Mouse (Mus musculus): ENCODE results near the gene Ddx20. TPM values are rescaled to one million over a fixed set of nuclear protein-coding genes. Genes with fewer than 3 reads are reported as not detected.

Ddx20 gene
- polyA plus RNA-seq, 1 experiment from 2014 or later, result 40.7 TPM

DNA sequence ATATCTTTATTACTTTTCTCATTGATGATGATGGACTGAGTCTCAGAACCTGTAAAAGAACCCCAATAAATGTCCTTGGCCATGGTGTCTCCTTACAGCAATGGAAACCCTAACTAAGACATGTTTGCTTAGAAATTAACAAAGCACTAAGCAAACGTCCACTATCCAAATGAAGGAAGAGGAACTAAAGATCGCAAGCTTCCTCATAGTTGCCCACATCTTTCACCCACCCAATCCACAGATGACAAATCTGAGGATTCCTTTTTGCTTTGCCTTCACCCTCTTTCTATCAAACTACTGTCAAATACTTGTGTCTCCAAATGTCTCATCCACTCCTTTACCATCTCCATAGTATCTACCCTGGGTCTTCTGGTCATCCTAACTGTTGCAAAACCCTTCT, 1.2 kb upstream of the Ddx20 start:
- WGBS, result 90% methylated on average over 2 of the region's 2 CpGs
- Histone ChIP-seq H3K27me3 (ENCODE audit: control insufficient read depth, insufficient read depth, low read length) (no peaks in the 10 kb centered on the region), H3K9ac (ENCODE audit: low read depth, low read length) (no peak overlapping the region), H3K4me1 (replicated peaks; ENCODE audit: control insufficient read depth, insufficient read depth, low read length) (no peaks in the 10 kb centered on the region), H3K36me3 (ENCODE audit: control insufficient read depth, insufficient read depth, low read length) (no peaks in the 10 kb centered on the region), H3K9me3 (ENCODE audit: control insufficient read depth, low read length) (no peaks in the 10 kb centered on the region), H3K27ac (ENCODE audit: low read depth, low read length) (no peak overlapping the region), H3K4me3 (ENCODE audit: low read depth, low read length) (no peak overlapping the region), H3K4me2 (replicated peaks; ENCODE audit: low read depth, low read length) (no peak overlapping the region)
- ATAC-seq (ENCODE audit: low FRiP score), result no peak
- DNase-seq (ENCODE audit: low spot score), result no peak

DNA sequence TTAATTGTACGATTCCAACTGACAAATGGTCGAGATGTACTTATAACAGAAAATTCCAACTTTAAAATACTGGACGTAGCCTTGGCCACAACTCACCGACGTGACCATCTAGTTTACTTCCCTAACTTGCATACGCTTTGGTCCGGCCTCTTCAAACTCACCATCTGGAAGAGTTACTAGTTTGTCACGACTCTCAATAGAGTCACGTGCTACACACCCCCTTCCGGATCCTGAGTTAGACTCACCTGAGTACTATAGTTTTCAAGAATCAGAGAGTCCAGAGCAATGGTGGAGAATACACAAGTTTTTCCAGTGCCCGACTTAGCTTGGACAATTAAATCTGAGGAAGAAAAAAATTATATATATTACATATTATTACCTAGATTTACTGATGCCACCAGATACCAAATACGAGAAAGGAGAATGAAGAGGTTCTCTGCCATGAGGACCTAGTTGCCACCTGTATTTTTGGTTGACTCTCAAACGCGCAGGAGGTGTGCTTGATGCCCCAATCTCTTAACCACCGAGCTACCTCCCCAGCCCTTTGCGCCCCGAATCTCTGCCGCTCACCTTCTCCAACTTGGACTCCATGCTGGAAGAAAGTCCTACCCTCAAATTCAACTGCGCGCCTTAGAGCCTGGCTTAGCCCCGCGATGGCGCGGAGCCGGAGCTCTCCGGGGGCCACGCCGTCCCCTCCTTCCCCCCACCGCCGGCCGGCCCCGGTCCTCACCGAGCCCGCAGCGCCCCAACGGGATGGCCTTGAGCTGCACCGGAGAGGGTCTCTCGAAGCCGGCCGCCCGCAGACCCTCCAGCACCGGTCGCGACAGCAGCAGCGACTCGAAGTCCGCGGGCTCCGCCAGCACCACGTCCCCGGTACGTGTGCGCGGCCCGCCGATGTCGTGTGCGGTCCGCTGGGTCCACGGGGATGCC, 715 bp downstream of the Ddx20 start:
- Histone ChIP-seq H3K9me3 (ENCODE audit: control insufficient read depth, low read length) (no peaks in the 10 kb centered on the region), H3K9ac (ENCODE audit: low read depth, low read length) (peak overlapping the region; percentile 95), H3K27ac (ENCODE audit: low read depth, low read length) (peak overlapping the region; percentile 65), H3K27me3 (ENCODE audit: control insufficient read depth, insufficient read depth, low read length) (no peaks in the 10 kb centered on the region), H3K4me1 (replicated peaks; ENCODE audit: control insufficient read depth, insufficient read depth, low read length) (no peaks in the 10 kb centered on the region), H3K4me3 (ENCODE audit: low read depth, low read length) (peak overlapping the region; percentile 92), H3K36me3 (ENCODE audit: control insufficient read depth, insufficient read depth, low read length) (no peaks in the 10 kb centered on the region), H3K4me2 (replicated peaks; ENCODE audit: low read depth, low read length) (peak overlapping the region; percentile 49)
- 8% methylated on average over 60 of the region's 60 CpGs for WGBS
- ATAC-seq (ENCODE audit: low FRiP score) (peak; percentile 4; the same call in 1 of the 2 replicates), DNase-seq (ENCODE audit: low spot score) (no peak)

DNA sequence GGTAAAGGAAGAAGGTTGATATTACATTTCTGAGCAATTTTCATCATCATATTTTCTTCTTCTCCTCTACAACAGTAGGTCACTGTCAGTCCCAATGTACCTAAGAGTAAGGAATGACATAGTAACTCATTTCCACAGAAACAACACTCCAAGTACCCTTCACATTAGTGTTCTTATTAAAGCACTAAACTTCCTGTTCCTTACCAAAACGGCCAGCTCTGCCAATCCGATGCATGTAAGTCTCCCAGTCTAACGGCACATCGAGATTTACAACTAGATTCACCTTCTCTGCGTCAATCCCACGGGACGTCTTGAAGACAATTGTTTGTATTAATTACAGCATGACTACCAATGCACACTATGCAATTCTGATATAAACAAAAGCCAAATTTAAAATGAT, 7.0 kb downstream of the Ddx20 start:
- Histone ChIP-seq H3K27ac (ENCODE audit: low read depth, low read length) (no peak overlapping the region), H3K4me2 (replicated peaks; ENCODE audit: low read depth, low read length) (no peak overlapping the region), H3K4me1 (replicated peaks; ENCODE audit: control insufficient read depth, insufficient read depth, low read length) (no peaks in the 10 kb centered on the region), H3K4me3 (ENCODE audit: low read depth, low read length) (no peak overlapping the region), H3K36me3 (ENCODE audit: control insufficient read depth, insufficient read depth, low read length) (peaks cover 10% of the 10 kb centered on the region), H3K9me3 (ENCODE audit: control insufficient read depth, low read length) (no peaks in the 10 kb centered on the region), H3K9ac (ENCODE audit: low read depth, low read length) (no peak overlapping the region), H3K27me3 (ENCODE audit: control insufficient read depth, insufficient read depth, low read length) (no peaks in the 10 kb centered on the region)
- DNase-seq (ENCODE audit: low spot score) (no peak), ATAC-seq (ENCODE audit: low FRiP score) (no peak)
- 92% methylated on average over 7 of the region's 7 CpGs for WGBS

DNA sequence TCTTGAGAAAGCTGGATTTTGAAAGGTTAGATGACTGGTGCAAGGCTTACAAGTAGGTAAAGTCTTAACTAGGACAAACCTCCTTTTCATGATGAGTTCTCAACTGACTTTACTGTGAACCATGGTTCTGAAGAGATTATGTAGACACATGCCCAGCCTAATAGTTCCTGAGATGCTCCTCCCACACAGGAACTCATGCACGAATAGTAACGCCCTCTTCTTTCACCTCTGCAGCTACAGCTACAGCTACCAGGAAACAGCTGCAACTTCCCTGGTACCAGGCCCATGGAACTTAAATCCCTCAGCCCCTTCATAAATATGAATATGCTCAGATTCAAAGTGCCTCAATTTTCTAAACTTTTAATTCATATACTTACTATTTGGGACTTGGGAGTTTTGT, 11.4 kb downstream of the Ddx20 start:
- Histone ChIP-seq H3K27ac (ENCODE audit: low read depth, low read length) (no peak overlapping the region), H3K27me3 (ENCODE audit: control insufficient read depth, insufficient read depth, low read length) (no peaks in the 10 kb centered on the region), H3K4me1 (replicated peaks; ENCODE audit: control insufficient read depth, insufficient read depth, low read length) (no peaks in the 10 kb centered on the region), H3K36me3 (ENCODE audit: control insufficient read depth, insufficient read depth, low read length) (peaks cover 10% of the 10 kb centered on the region), H3K9me3 (ENCODE audit: control insufficient read depth, low read length) (no peaks in the 10 kb centered on the region), H3K4me3 (ENCODE audit: low read depth, low read length) (no peak overlapping the region), H3K4me2 (replicated peaks; ENCODE audit: low read depth, low read length) (no peak overlapping the region), H3K9ac (ENCODE audit: low read depth, low read length) (no peak overlapping the region)
- WGBS, result 49% methylated on average over 2 of the region's 2 CpGs
- DNase-seq (ENCODE audit: low spot score), result no peak
- no peak for ATAC-seq (ENCODE audit: low FRiP score)

DNA sequence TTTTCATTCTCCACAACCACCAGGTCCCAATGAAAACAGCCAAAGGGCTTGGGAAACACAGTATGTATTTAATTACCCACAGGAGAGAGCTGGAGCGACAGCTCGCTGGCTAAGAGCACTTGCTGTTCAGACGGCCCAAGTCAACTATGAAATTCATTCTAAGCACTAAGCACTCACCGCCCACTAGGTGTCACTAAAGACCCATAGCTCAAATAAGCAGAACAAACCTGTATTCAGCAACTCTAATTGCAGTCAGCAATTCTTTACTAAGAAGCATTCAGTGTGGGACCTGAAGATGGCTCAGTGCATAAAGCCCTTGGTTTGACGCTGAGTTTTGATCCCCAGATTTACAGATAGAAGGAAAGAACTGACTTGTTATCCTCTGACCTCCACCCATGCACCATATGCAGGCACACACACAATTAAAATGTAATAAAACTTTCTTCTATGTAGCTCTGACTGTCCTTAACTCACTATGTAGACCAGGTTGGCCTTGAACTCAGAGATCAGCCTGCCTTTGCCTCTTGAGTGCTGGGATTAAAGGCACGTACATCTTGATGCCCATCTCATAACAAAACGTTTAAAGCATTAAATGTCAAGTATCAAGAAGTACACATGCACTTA, 12.7 kb downstream of the Ddx20 start:
- Histone ChIP-seq H3K4me1 (replicated peaks; ENCODE audit: control insufficient read depth, insufficient read depth, low read length) (no peaks in the 10 kb centered on the region), H3K36me3 (ENCODE audit: control insufficient read depth, insufficient read depth, low read length) (peaks cover 10% of the 10 kb centered on the region), H3K4me3 (ENCODE audit: low read depth, low read length) (no peak overlapping the region), H3K27me3 (ENCODE audit: control insufficient read depth, insufficient read depth, low read length) (no peaks in the 10 kb centered on the region), H3K9me3 (ENCODE audit: control insufficient read depth, low read length) (no peaks in the 10 kb centered on the region), H3K4me2 (replicated peaks; ENCODE audit: low read depth, low read length) (no peak overlapping the region), H3K27ac (ENCODE audit: low read depth, low read length) (no peak overlapping the region), H3K9ac (ENCODE audit: low read depth, low read length) (no peak overlapping the region)
- ATAC-seq (ENCODE audit: low FRiP score), result peak; percentile 54
- DNase-seq (ENCODE audit: low spot score), result peak; percentile 85
- WGBS, result 24% methylated on average over 7 of the region's 7 CpGs

DNA sequence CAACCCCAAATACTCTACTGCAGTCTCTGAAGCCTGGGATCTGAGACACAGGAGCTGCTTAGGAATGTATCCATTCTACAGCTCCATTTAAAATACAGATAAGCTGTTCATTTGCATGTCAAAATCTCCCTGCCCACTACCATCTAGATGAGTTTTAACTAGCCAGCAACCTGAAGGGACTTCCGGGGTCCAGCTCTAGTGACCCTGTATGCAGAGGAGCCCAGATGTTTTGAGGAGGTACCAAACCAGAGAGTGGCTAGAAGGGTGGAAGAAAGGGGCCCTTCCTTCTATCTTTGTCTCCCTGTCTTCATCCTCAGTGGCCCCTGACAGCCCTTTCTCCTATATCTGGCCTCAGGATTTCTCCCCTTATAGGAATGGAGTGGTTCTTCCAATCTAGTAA, 16.6 kb downstream of the Ddx20 start:
- no peak for DNase-seq (ENCODE audit: low spot score)
- 88% methylated on average over 1 of the region's 1 CpGs for WGBS

DNA sequence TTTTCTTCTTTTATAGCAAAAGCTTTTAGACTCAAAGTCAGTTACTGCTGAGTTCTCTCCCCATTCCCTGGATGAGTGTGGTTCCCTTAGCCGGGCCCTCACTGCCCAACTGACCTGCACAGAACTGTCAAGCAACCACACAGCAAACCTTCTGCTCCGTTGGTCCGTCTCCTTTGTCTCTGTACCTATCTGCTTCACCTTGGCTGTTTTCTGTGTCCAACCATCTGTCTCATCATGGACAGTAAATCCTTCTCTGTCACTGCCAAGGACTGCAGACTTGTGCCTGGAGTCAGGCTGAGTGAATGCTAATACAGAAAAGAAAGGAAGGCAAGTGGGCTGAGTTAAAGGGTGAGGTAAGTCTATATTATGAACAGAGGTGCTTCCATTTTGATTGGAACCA, 17.6 kb downstream of the Ddx20 start:
- ATAC-seq (ENCODE audit: low FRiP score), result no peak
- no peak overlapping the region for H3K4me3 ChIP-seq (ENCODE audit: low read depth, low read length)
- no peaks in the 10 kb centered on the region for H3K4me1 ChIP-seq (replicated peaks; ENCODE audit: control insufficient read depth, insufficient read depth, low read length)
- no peaks in the 10 kb centered on the region for H3K36me3 ChIP-seq (ENCODE audit: control insufficient read depth, insufficient read depth, low read length)
- H3K4me2 ChIP-seq (replicated peaks; ENCODE audit: low read depth, low read length), result no peak overlapping the region
- no peaks in the 10 kb centered on the region for H3K9me3 ChIP-seq (ENCODE audit: control insufficient read depth, low read length)
- DNase-seq (ENCODE audit: low spot score), result no peak
- no peaks in the 10 kb centered on the region for H3K27me3 ChIP-seq (ENCODE audit: control insufficient read depth, insufficient read depth, low read length)
- H3K27ac ChIP-seq (ENCODE audit: low read depth, low read length), result no peak overlapping the region
- H3K9ac ChIP-seq (ENCODE audit: low read depth, low read length), result no peak overlapping the region
- 88% methylated on average over 3 of the region's 3 CpGs for WGBS

More for the DNA sequence above, 16.6 kb downstream of the Ddx20 start:
- no peak for ATAC-seq (ENCODE audit: low FRiP score)
- Histone ChIP-seq H3K4me3 (ENCODE audit: low read depth, low read length) (no peak overlapping the region), H3K36me3 (ENCODE audit: control insufficient read depth, insufficient read depth, low read length) (no peaks in the 10 kb centered on the region), H3K4me2 (replicated peaks; ENCODE audit: low read depth, low read length) (no peak overlapping the region), H3K4me1 (replicated peaks; ENCODE audit: control insufficient read depth, insufficient read depth, low read length) (no peaks in the 10 kb centered on the region), H3K27me3 (ENCODE audit: control insufficient read depth, insufficient read depth, low read length) (no peaks in the 10 kb centered on the region), H3K9ac (ENCODE audit: low read depth, low read length) (no peak overlapping the region), H3K27ac (ENCODE audit: low read depth, low read length) (no peak overlapping the region), H3K9me3 (ENCODE audit: control insufficient read depth, low read length) (no peaks in the 10 kb centered on the region)

DNA sequence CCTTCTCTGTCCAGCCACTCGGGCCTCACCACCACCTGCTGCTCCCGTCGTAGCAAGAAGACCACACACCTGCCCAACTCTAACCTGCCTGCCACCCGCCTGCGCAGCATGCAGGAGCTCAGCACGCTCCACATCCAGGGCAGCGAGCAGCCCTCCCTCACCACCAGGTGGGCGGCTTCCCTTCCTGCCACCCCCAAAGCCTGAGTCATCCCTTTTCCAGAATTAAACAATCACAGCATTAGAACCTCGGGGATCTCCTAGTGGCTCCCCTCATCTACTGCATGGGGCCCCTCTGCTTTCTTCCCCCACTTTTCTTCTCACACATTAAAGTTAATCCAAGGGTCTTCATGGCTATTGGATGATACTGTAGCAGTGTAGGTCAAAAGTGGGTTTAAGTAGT, 19.2 kb downstream of the Ddx20 start:
- Histone ChIP-seq H3K36me3 (ENCODE audit: control insufficient read depth, insufficient read depth, low read length) (no peaks in the 10 kb centered on the region), H3K27me3 (ENCODE audit: control insufficient read depth, insufficient read depth, low read length) (no peaks in the 10 kb centered on the region), H3K4me2 (replicated peaks; ENCODE audit: low read depth, low read length) (no peak overlapping the region), H3K9ac (ENCODE audit: low read depth, low read length) (no peak overlapping the region), H3K27ac (ENCODE audit: low read depth, low read length) (no peak overlapping the region), H3K9me3 (ENCODE audit: control insufficient read depth, low read length) (no peaks in the 10 kb centered on the region), H3K4me3 (ENCODE audit: low read depth, low read length) (no peak overlapping the region), H3K4me1 (replicated peaks; ENCODE audit: control insufficient read depth, insufficient read depth, low read length) (no peaks in the 10 kb centered on the region)
- ATAC-seq (ENCODE audit: low FRiP score) (no peak), DNase-seq (ENCODE audit: low spot score) (no peak)
- WGBS, result 41% methylated on average over 9 of the region's 9 CpGs
